Mouse (Mus musculus) liver, adult 2 months (tissue): ENCODE measurements at regions not wholly inside any gene's neighbourhood (a gene's known extent, or its start where the extent isn't known, plus 50 kb on each side); places are given as distances from the start of the nearest gene placed in this dataset.

Experiments
- DNase-seq: peaks from one replicate; pipeline ENCODE4 v3.0.0-alpha.2; 2011; ENCODE audit warnings: low read depth, low spot score; ENCODE audit errors: extremely low read depth
- H3K27ac ChIP-seq: fragments of 200-500 bp; replicated peaks from 2 replicates; pipeline ENCODE4 v1.5.1; 2012; ENCODE audit warnings: low read depth, mild to moderate bottlenecking, control low read depth, inconsistent platforms, low read length; ENCODE audit not compliant: insufficient read depth
- H3K27me3 ChIP-seq: fragments of 200-500 bp; 2 replicates; pipeline ENCODE4 v1.6.1; 2012; ENCODE audit warnings: mild to moderate bottlenecking, moderate library complexity, low read length, inconsistent platforms; ENCODE audit not compliant: control insufficient read depth, insufficient read depth
- H3K36me3 ChIP-seq: fragments of 200-500 bp; 2 replicates; pipeline ENCODE4 v1.6.1; 2012; ENCODE audit warnings: low read length, inconsistent platforms; ENCODE audit not compliant: control insufficient read depth, insufficient read depth
- H3K4me1 ChIP-seq: fragments of 200-500 bp; 2 replicates; pipeline ENCODE4 v1.6.1; 2011; ENCODE audit warnings: low read length; ENCODE audit not compliant: control insufficient read depth, insufficient read depth
- H3K4me3 ChIP-seq: fragments of 200-500 bp; 2 replicates; pipeline ENCODE4 v1.5.1; 2011; ENCODE audit warnings: low read depth, mild to moderate bottlenecking, control low read depth, low read length, moderate library complexity; ENCODE audit not compliant: insufficient read depth
- H3K79me2 ChIP-seq: fragments of 200-500 bp; 2 replicates; pipeline ENCODE4 v1.6.1; 2012; ENCODE audit warnings: inconsistent platforms, mild to moderate bottlenecking, low read length, moderate library complexity; ENCODE audit not compliant: control insufficient read depth, insufficient read depth
- H3K9ac ChIP-seq: fragments of 200-500 bp; 2 replicates; pipeline ENCODE4 v1.6.1; 2012; ENCODE audit warnings: low read depth, mild to moderate bottlenecking, control low read depth, inconsistent platforms, low read length
- CTCF ChIP-seq: fragments of 200-500 bp; IDR thresholded peaks from 2 replicates; pipeline ENCODE4 v1.5.1; 2011; ENCODE audit warnings: low read depth, low read length, control low read depth
- POLR2A ChIP-seq: fragments of 200-500 bp; IDR thresholded peaks from 2 replicates; pipeline ENCODE4 v1.6.1; 2011; ENCODE audit warnings: low read length, control low read depth; ENCODE audit not compliant: insufficient read depth; ENCODE audit errors: extremely low read depth
- WGBS: fragments of 180-500 bp; shearing (Covaris S2); methylation state at CpG from one replicate; pipeline ENCODE4 v1.1.7; 2018; 5-methylcytosine and 5-hydroxymethylcytosine counted together

GRCm38 (mm10) chr9:83265736-83266135 lies 119.3 kb upstream of the Hmgn3 start:
- no peaks in the 10 kb centered on the region for H3K27me3 ChIP-seq
- TF ChIP-seq POLR2A (no peak), CTCF (peak; percentile 37; the same call in 1 of the 2 replicates)
- no peak overlapping the region for H3K4me3 ChIP-seq
- peak; percentile 29 for DNase-seq
- no peaks in the 10 kb centered on the region for H3K4me1 ChIP-seq
- 64% methylated on average over 6 of the region's 6 CpGs for WGBS
- H3K9ac ChIP-seq, result no peak overlapping the region
- no peak overlapping the region for H3K27ac ChIP-seq
- no peaks in the 10 kb centered on the region for H3K79me2 ChIP-seq
- no peaks in the 10 kb centered on the region for H3K36me3 ChIP-seq

- DNase-seq, result no peak
- Histone ChIP-seq H3K4me3 (no peak overlapping the region), H3K27ac (no peak overlapping the region), H3K27me3 (no peaks in the 10 kb centered on the region), H3K79me2 (no peaks in the 10 kb centered on the region), H3K36me3 (no peaks in the 10 kb centered on the region), H3K4me1 (peaks cover 1% of the 10 kb centered on the region; the same call in 1 of the 2 replicates), H3K9ac (no peak overlapping the region)
- TF ChIP-seq POLR2A, result no peak
- TF ChIP-seq CTCF, result no peak
- WGBS, result 82% methylated on average over 5 of the region's 5 CpGs
Observed at GRCm38 (mm10) chr9:83259511-83259910, 113.0 kb upstream of the Hmgn3 start.

GRCm38 (mm10) chr9:83258986-83259385 lies 112.5 kb upstream of the Hmgn3 start:
- WGBS, result 85% methylated on average over 3 of the region's 3 CpGs
- TF ChIP-seq POLR2A, result no peak

GRCm38 (mm10) chr9:83258476-83258875 lies 112.0 kb upstream of the Hmgn3 start:
- Histone ChIP-seq H3K27me3 (no peaks in the 10 kb centered on the region), H3K36me3 (no peaks in the 10 kb centered on the region), H3K79me2 (peaks cover 1% of the 10 kb centered on the region; the same call in 1 of the 2 replicates), H3K27ac (no peak overlapping the region), H3K9ac (no peak overlapping the region), H3K4me1 (peaks cover 3% of the 10 kb centered on the region), H3K4me3 (no peak overlapping the region)
- no peak for TF ChIP-seq POLR2A
- TF ChIP-seq CTCF, result no peak
- WGBS, result 88% methylated on average over 3 of the region's 3 CpGs
- no peak for DNase-seq

More at GRCm38 (mm10) chr9:83258986-83259385, 112.5 kb upstream of the Hmgn3 start:
- DNase-seq, result no peak
- no peaks in the 10 kb centered on the region for H3K36me3 ChIP-seq
- H3K27me3 ChIP-seq, result no peaks in the 10 kb centered on the region
- no peak overlapping the region for H3K4me3 ChIP-seq
- no peak overlapping the region for H3K27ac ChIP-seq
- H3K9ac ChIP-seq, result no peak overlapping the region
- H3K79me2 ChIP-seq, result no peaks in the 10 kb centered on the region
- H3K4me1 ChIP-seq, result peaks cover 1% of the 10 kb centered on the region; the same call in 1 of the 2 replicates

- H3K36me3 ChIP-seq, result no peaks in the 10 kb centered on the region
- 32% methylated on average over 6 of the region's 6 CpGs for WGBS
- peak; percentile 96 for DNase-seq
- H3K27ac ChIP-seq, result peak overlapping the region; percentile 82
- H3K9ac ChIP-seq, result no peak overlapping the region
- H3K79me2 ChIP-seq, result peaks cover 3% of the 10 kb centered on the region; the same call in 1 of the 2 replicates
- TF ChIP-seq CTCF, result no peak
- TF ChIP-seq POLR2A, result no peak
- no peaks in the 10 kb centered on the region for H3K27me3 ChIP-seq
- peak overlapping the region; percentile 58 for H3K4me3 ChIP-seq
- H3K4me1 ChIP-seq, result peaks cover 4% of the 10 kb centered on the region
Observed at GRCm38 (mm10) chr9:83254356-83254755, 107.9 kb upstream of the Hmgn3 start.

- DNase-seq, result peak; percentile 72
- Histone ChIP-seq H3K9ac (peak overlapping the region; percentile 75), H3K79me2 (peaks cover 3% of the 10 kb centered on the region; the same call in 1 of the 2 replicates), H3K36me3 (no peaks in the 10 kb centered on the region), H3K27me3 (no peaks in the 10 kb centered on the region), H3K4me1 (peaks cover 4% of the 10 kb centered on the region), H3K4me3 (peak overlapping the region; percentile 58), H3K27ac (peak overlapping the region; percentile 82)
- no peak for TF ChIP-seq CTCF
- TF ChIP-seq POLR2A, result no peak
- WGBS, result 26% methylated on average over 11 of the region's 11 CpGs
Observed at GRCm38 (mm10) chr9:83253789-83254188, 107.3 kb upstream of the Hmgn3 start.
